Mouse (Mus musculus) heart, postnatal 4 days (tissue): Measurements from ENCODE around the gene Ppox. TPM values are rescaled to one million over a fixed set of nuclear protein-coding genes. Genes with fewer than 3 reads are reported as not detected.

ENCODE experiments used
- DNase-seq: peaks from one replicate; pipeline ENCODE4 v3.0.0; 2021
- total RNA-seq, 2 experiments: library from RNA; stranded (reverse); gene quantifications; 2 replicates each; pipeline ENCODE4 v1.2.3; 2021

Gene Ppox
- total RNA-seq, 2 experiments from 2014 or later = 22.3 to 23.4 TPM

GRCm38 (mm10) chr1:171285096-171285892 lies 4.3 kb upstream of the Ppox start:
- DNase-seq = no peak

DNA sequence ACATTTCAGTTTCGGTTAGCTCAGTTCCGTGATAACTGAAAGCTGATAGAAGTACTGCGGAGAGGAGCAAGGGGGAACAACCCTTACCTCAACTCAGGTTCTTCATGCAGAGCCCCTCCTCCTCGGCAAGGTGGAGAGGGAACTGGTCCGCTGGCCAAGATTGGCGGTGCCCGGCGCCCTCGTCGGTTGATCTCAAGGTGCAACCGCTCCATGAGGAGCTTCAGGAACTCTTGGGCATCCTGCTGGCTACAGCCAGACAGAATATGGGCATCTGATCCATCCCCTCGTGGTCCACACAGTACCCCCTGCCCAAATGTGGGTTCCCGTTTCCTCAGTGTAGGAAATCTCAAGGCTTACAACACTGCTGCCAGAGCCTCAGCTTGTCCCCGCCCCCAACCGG lies 3.5 kb upstream of the Ppox start:
- no peak for DNase-seq

- no peak for DNase-seq
Measured at GRCm38 (mm10) chr1:171283188-171284160, 2.5 kb upstream of the Ppox start.

GRCm38 (mm10) chr1:171282086-171282805 lies 1.3 kb upstream of the Ppox start:
- DNase-seq = no peak

DNA sequence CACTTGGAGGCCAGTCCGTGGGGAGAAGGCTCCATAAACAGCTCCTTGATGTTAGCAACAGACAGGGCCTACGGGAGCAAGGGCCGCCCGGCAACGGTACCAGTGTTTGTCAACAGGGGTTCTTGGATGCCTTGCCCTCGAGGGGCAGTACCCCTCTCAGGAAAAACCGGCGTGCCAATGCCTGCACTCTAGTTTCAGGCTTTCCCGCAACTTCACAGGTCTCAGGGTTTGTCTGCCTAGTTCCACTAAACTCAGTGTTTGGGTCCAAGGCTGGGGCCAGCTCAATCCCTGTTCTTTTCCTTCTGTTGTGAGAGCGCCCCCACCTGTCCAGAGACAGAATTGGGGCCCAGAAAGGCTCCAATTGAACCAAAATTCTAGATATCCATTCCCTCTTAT lies 540 bp upstream of the Ppox start:
- DNase-seq = peak; percentile 89

DNA sequence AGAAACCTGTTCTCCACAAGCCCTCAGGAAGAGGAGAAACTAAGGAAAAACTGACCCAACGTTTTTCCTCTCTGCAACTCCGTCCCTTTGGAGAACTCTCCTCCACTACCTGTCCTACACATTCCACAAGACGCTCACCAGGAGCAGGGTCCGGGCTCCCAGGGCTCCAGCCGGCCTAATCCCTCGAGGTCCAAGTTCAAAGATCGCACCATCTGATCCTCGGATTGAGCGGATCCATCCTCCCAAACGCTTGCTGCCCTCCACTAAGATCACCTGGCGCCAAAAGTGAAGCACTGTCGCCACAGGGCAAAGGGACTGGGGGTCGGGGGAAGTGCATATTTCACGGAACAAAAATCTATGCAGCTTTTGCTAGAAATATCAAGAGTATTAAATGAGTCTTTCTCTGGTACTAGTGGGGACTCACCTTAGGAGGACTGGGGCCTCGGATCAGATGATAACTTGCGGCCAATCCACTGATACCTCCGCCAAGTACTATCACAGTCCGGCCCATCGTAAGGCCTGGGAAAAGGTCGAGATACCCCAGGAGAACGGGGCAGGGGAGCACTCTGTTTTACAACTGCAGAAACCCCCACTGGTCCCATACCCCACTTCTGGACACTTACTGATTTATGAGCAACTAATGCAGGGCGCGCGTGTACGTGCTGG lies 603 bp downstream of the Ppox start:
- DNase-seq = no peak

- no peak for DNase-seq
Measured at GRCm38 (mm10) chr1:171279721-171280120, 1.3 kb downstream of the Ppox start.

DNA sequence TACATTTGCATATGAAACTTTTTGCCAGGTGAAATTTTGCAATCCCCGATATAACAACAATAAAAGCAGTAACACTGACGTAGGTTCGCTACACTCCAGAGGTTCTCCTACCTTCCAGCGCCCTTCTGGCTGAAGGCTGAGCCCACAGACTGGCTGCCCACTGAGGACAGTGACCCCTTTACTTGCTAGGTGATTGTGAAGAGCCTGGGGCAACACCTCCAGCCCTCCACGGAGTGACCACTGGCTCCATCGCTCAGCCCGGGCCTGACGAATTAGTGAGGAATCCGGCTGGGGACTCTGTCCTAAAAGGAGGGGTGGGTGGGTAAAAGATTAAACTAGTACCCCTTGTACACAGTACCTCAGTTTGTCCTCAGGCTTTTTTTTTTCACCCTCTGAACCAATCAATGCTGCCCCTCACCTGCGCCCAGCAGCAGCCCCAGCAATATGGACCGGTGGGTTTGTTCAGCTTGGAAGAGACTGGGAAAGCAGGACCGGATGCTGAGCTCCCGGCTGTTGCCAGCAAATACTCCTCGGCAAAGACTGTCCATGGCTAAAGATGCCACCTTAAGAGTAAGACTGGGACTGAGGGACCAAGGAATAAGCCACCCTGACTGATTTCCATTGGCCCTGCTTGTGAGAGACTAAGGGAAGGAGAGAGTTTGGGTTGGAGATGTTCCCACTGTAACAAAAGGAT lies 1.8 kb downstream of the Ppox start:
- DNase-seq = no peak

- DNase-seq = no peak
Measured at GRCm38 (mm10) chr1:171278436-171278835, 2.5 kb downstream of the Ppox start.

- no peak for DNase-seq
Measured at GRCm38 (mm10) chr1:171277736-171278135, 3.2 kb downstream of the Ppox start.

GRCm38 (mm10) chr1:171276110-171276748 lies 4.8 kb downstream of the Ppox start:
- DNase-seq = no peak

DNA sequence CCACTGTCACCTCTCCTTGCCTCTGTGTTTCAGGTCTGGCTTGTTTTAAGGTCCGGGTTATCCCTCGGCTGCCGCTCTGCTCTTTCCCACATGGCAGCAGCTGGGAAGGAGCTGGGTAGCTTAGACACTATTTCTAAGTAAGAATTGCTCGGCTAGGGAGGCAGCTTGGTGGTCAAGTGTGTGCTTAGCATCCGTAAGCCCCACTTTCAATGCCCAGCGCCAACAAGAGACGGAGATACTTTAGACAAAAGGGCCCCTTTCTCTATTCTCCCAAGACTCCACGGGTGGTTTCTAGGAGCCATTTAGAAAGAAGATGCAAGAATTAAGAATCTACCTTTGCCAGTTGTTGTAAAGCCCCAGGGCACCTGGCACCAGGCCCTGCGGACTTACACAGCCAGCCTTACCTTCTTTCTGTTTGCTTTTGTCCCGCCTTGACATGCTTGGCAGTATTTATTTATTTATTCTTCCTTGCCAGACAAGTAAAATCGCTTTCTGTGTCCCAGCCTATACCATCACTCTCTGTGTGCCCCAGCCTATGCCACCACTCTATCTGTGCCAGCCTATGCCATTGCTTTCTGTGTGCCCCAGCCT lies 5.7 kb downstream of the Ppox start:
- DNase-seq = no peak

GRCm38 (mm10) chr1:171274171-171274570 lies 6.8 kb downstream of the Ppox start:
- DNase-seq = no peak

- no peak for DNase-seq
Measured at GRCm38 (mm10) chr1:171272086-171272485, 8.9 kb downstream of the Ppox start.

GRCm38 (mm10) chr1:171271622-171272021 lies 9.4 kb downstream of the Ppox start:
- no peak for DNase-seq

DNA sequence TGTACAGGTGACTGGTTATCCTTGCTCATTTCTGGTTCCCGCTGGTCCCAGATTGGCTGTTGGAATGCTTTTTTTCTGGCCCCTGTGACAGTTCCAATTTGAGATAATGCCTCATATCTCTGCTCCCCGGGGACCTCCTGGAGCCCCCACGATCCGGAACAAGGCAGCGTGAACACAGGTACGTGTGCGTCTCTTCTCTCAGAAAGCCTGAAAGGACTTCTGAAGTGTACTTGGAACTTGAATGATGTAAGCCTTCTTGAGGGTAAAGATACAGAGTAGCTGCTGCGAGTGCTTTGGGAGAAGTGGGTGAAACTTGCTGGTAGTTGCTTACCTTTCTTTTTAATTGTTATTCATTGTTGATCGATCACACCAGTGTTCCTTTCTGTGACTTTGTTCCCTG lies 9.8 kb downstream of the Ppox start:
- no peak for DNase-seq

- no peak for DNase-seq
Measured at GRCm38 (mm10) chr1:171270573-171270900, 10.4 kb downstream of the Ppox start.

GRCm38 (mm10) chr1:171269848-171270572 lies 11.0 kb downstream of the Ppox start, which contains the start of gene B4galt3:
Gene B4galt3 (plus strand): TSS chr1:171270328.
- peak; percentile 98 for DNase-seq

DNA sequence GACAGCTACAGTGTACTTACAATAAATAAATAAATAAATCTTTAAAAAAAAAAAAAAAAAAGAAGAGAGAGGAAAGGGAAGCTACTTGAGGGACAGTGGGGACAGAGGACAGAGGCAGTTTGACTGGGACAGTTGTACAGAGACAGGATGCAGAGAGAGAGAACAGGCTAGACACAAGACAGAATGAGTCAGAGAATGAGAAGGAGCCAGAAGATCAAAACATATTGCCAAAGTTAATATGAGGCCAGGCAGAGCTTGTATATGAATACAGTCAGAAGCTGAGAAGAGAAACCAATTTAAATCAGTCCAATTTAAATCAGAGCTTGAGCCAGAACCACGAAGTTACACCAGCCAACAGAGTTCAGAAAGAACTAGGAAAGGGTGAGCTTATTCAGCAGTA lies 12.6 kb downstream of the Ppox start:
- DNase-seq = no peak
